ENCODE assay signal across 28 mouse cellular contexts in the genomic region with DNA sequence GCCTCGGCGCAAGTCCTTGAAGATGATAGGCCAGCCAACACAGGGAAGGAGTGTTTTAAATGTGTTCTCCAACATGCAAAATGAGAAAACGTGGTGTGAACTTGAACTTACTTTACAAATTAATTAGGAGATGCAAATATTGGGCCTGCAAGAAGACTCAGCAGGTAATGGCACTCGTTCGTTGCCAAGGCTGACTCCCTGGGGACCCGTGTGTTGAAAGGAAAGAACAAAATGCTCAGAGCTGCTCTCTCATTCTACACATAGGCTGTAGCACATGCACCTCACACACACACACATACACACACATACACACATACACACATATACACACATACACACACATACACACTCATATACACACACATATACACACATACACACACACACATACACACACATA.
DNase-seq lines count a peak whose midpoint lies in the region; ATAC-seq and TF ChIP-seq lines count a peak whose summit lies in the region.
"Had no signal": no experiment of that assay in that cellular context is flagged by ENCODE, and none has a peak within 500 bp of the region (broad histone marks: within the 10 kb centered on the region; RNA-seq: fewer than 3 reads in every experiment).

No protein-coding gene starts in this region.

- peak; percentile 16 to 51 for DNase-seq in cerebellum, postnatal 14 days
- no peak for DNase-seq in cerebellum, adult 8-10 months
- peak; percentile 67 for DNase-seq in hindbrain, postnatal 0 days (ENCODE audit: low spot score)
- peak; percentile 47 for DNase-seq in midbrain, postnatal 0 days (ENCODE audit: low spot score)
- no peak for DNase-seq in thymus, adult 18-20 months
- DNase-seq: cerebellum, adult 11 months; cerebellum, postnatal 25 days; forebrain, postnatal 0 days; heart, postnatal 14 days; kidney, adult 9 months; kidney, postnatal 10 days; layer of hippocampus, adult 9-11 months; lung, embryonic 14.5 days; lung, postnatal 14 days; right cerebral cortex, postnatal 25 days; thymus, postnatal 14 days had no signal

- H3K4me3 ChIP-seq in hindbrain, postnatal 0 days (ENCODE audit: low read length): no peak overlapping the region
- no peak overlapping the region for H3K4me3 ChIP-seq in hindbrain, embryonic 12.5 days
- no peak overlapping the region for H3K4me3 ChIP-seq in midbrain, postnatal 0 days (ENCODE audit: low read depth, low read length)
- H3K4me3 ChIP-seq in midbrain, embryonic 16.5 days (ENCODE audit: low read depth, low read length): no peak overlapping the region
- H3K4me3 ChIP-seq: embryonic facial prominence, embryonic 10.5 days; embryonic facial prominence, embryonic 15.5 days; heart, embryonic 13.5 days; hindbrain, embryonic 10.5 days; limb, embryonic 12.5 days; liver, embryonic 15.5 days; myocyte; stomach, embryonic 15.5 days had no signal

- H3K4me1 ChIP-seq in hindbrain, postnatal 0 days (ENCODE audit: insufficient read depth, low read length): no peaks in the 10 kb centered on the region; the same call in 1 of the 2 replicates
- peaks cover 6% of the 10 kb centered on the region for H3K4me1 ChIP-seq in hindbrain, embryonic 12.5 days
- H3K4me1 ChIP-seq in midbrain, postnatal 0 days (ENCODE audit: insufficient read depth, low read length): no peaks in the 10 kb centered on the region
- peaks cover 17% of the 10 kb centered on the region for H3K4me1 ChIP-seq in midbrain, embryonic 16.5 days (ENCODE audit: control insufficient read depth, insufficient read depth, low read length)
- H3K4me1 ChIP-seq: embryonic facial prominence, embryonic 15.5 days; liver, embryonic 15.5 days; stomach, embryonic 15.5 days had no signal

- no peaks in the 10 kb centered on the region for H3K27me3 ChIP-seq in hindbrain, postnatal 0 days (ENCODE audit: insufficient read depth, low read length)
- H3K27me3 ChIP-seq in hindbrain, embryonic 12.5 days: no peaks in the 10 kb centered on the region
- no peaks in the 10 kb centered on the region for H3K27me3 ChIP-seq in midbrain, postnatal 0 days (ENCODE audit: insufficient read depth, low read length)
- no peaks in the 10 kb centered on the region for H3K27me3 ChIP-seq in midbrain, embryonic 16.5 days (ENCODE audit: control insufficient read depth, insufficient read depth, low read depth, low read length)
- H3K27me3 ChIP-seq: embryonic facial prominence, embryonic 15.5 days; heart, embryonic 13.5 days; limb, embryonic 12.5 days; liver, embryonic 15.5 days; stomach, embryonic 15.5 days had no signal

- no peaks in the 10 kb centered on the region for H3K9me3 ChIP-seq in hindbrain, postnatal 0 days (ENCODE audit: low read length)
- H3K9me3 ChIP-seq in hindbrain, embryonic 12.5 days (replicated peaks): no peaks in the 10 kb centered on the region
- H3K9me3 ChIP-seq in midbrain, postnatal 0 days (ENCODE audit: low read length): no peaks in the 10 kb centered on the region
- H3K9me3 ChIP-seq in midbrain, embryonic 16.5 days (replicated peaks; ENCODE audit: control insufficient read depth, low read length, poor library complexity, severe bottlenecking): no peaks in the 10 kb centered on the region
- H3K9me3 ChIP-seq: embryonic facial prominence, embryonic 10.5 days; embryonic facial prominence, embryonic 15.5 days; heart, embryonic 13.5 days; hindbrain, embryonic 10.5 days; limb, embryonic 12.5 days; liver, embryonic 15.5 days; stomach, embryonic 15.5 days had no signal

- ATAC-seq in hindbrain, postnatal 0 days: 0 out of 2 replicates have a peak, but pooled peaks have one; percentile 6
- no peak for ATAC-seq in hindbrain, embryonic 12.5 days (ENCODE audit: low FRiP score)
- ATAC-seq in midbrain, postnatal 0 days (ENCODE audit: low FRiP score): no peak
- ATAC-seq in midbrain, embryonic 16.5 days: no peak
- ATAC-seq: CD4-positive, CD25-positive, alpha-beta regulatory T cell, adult 4 months; forebrain, postnatal 0 days; intestine, postnatal 0 days had no signal

- no peak overlapping the region for H3K4me2 ChIP-seq in hindbrain, postnatal 0 days (ENCODE audit: low read depth, low read length)
- no peak overlapping the region for H3K4me2 ChIP-seq in hindbrain, embryonic 12.5 days (replicated peaks)
- H3K4me2 ChIP-seq in midbrain, postnatal 0 days (ENCODE audit: low read depth, low read length, poor library complexity, severe bottlenecking): no peak overlapping the region
- H3K4me2 ChIP-seq in midbrain, embryonic 16.5 days (ENCODE audit: low read length): no peak overlapping the region
- H3K4me2 ChIP-seq: embryonic facial prominence, embryonic 15.5 days; heart, embryonic 13.5 days; limb, embryonic 12.5 days; liver, embryonic 15.5 days; lung, embryonic 14.5 days; stomach, embryonic 15.5 days had no signal

- no peak overlapping the region for H3K27ac ChIP-seq in hindbrain, postnatal 0 days
- H3K27ac ChIP-seq in hindbrain, embryonic 12.5 days: no peak overlapping the region
- no peak overlapping the region for H3K27ac ChIP-seq in midbrain, postnatal 0 days (ENCODE audit: low read depth, low read length)
- H3K27ac ChIP-seq in midbrain, embryonic 16.5 days (ENCODE audit: low read length): no peak overlapping the region
- H3K27ac ChIP-seq: embryonic facial prominence, embryonic 10.5 days; embryonic facial prominence, embryonic 15.5 days; heart, embryonic 13.5 days; hindbrain, embryonic 10.5 days; liver, embryonic 15.5 days; stomach, embryonic 15.5 days had no signal

- no peak overlapping the region for H3K9ac ChIP-seq in hindbrain, postnatal 0 days (replicated peaks; ENCODE audit: low read length)
- H3K9ac ChIP-seq in hindbrain, embryonic 12.5 days: no peak overlapping the region
- no peak overlapping the region for H3K9ac ChIP-seq in midbrain, postnatal 0 days (replicated peaks; ENCODE audit: low read length, poor library complexity, severe bottlenecking)
- no peak overlapping the region for H3K9ac ChIP-seq in midbrain, embryonic 16.5 days (ENCODE audit: low read depth, low read length)
- H3K9ac ChIP-seq: embryonic facial prominence, embryonic 15.5 days; forebrain, postnatal 0 days; heart, embryonic 13.5 days; limb, embryonic 12.5 days; liver, embryonic 15.5 days; lung, embryonic 14.5 days; stomach, embryonic 15.5 days had no signal

- TF ChIP-seq CTCF in hindbrain, postnatal 0 days (IDR thresholded peaks at IDR 0.05; ENCODE audit: low read depth): no peak
- no peak for TF ChIP-seq CTCF in midbrain, postnatal 0 days (IDR thresholded peaks at IDR 0.05)

- H3K36me3 ChIP-seq in hindbrain, postnatal 0 days (ENCODE audit: insufficient read depth, low read length): no peaks in the 10 kb centered on the region
- H3K36me3 ChIP-seq in hindbrain, embryonic 12.5 days: no peaks in the 10 kb centered on the region
- H3K36me3 ChIP-seq in midbrain, postnatal 0 days (ENCODE audit: insufficient read depth, low read length): no peaks in the 10 kb centered on the region
- H3K36me3 ChIP-seq in midbrain, embryonic 16.5 days (ENCODE audit: control insufficient read depth, insufficient read depth, low read length): no peaks in the 10 kb centered on the region
- H3K36me3 ChIP-seq: embryonic facial prominence, embryonic 10.5 days; embryonic facial prominence, embryonic 15.5 days; heart, embryonic 13.5 days; hindbrain, embryonic 10.5 days; limb, embryonic 12.5 days; liver, embryonic 15.5 days; stomach, embryonic 15.5 days had no signal

- WGBS in hindbrain, postnatal 0 days: 41% methylated on average over 6 of the region's 6 CpGs
- 65% methylated on average over 6 of the region's 6 CpGs for WGBS in hindbrain, embryonic 12.5 days
- WGBS in midbrain, postnatal 0 days: 55% methylated on average over 6 of the region's 6 CpGs
- whole genome bisulfite sequencing in midbrain, embryonic 16.5 days: 59% methylated on average over 6 of the region's 6 CpGs

Comparison
In these comparisons a context has a peak if more than half of its experiments do, and no peak if none do; other contexts are left out.
1. DNase-seq: peak in cerebellum, postnatal 14 days (2 of 2), hindbrain, postnatal 0 days (single experiment) and midbrain, postnatal 0 days (single experiment); none in cerebellum, adult 8-10 months (single experiment) and thymus, adult 18-20 months (0 of 2).